Mouse (Mus musculus) adrenal gland (tissue): ENCODE measurements at regions not wholly inside any gene's neighbourhood (a gene's known extent, or its start where the extent isn't known, plus 50 kb on each side); places are given as distances from the start of the nearest gene placed in this dataset.

ENCODE experiments used
- intact Hi-C: fragments of 180-260 bp; cut with DNase I; formaldehyde crosslinking; loops from one replicate; pipeline ENCODE4 v1.15.1; 2025

DNA sequence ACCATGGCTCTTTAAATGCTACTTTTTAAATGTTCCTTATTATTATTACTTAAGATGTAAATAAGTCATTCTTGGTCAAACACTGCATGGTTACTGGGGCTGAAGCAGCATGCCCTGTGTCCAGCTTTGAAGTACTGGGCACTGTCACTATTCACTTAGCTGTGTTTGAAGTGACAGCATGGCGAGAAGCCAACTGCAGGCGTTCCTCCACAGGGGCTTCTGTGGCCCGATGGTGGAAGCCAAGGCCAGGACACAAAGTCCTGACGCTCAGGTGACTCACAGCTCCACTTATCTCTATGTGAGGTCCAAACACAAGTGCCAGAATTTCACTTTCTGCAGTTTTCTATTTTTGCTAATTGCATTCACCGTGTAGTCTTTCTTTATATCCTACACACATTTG, 65.3 kb downstream of the Cdca7 start:
- intact Hi-C loops: no loop called here

DNA sequence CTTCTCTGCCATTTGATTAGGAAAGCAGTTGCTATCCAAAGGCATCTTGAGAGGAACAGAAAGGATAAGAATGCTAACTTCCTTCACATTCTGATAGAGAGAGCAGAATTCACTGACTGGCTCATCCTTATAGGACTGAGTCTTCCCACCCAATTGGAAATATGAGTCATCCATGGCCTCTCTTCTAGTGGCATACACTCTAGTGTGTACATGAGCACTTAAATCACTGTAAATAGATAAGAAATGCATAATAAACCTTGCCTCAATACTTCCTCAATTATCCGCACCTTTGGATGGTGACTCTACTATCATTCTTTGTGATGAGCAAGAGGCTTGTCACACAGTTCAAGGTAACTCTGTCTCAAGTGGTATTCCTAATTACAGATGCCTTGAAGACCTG, 69.5 kb downstream of the Cdca7 start:
- intact Hi-C loops: no loop called here

DNA sequence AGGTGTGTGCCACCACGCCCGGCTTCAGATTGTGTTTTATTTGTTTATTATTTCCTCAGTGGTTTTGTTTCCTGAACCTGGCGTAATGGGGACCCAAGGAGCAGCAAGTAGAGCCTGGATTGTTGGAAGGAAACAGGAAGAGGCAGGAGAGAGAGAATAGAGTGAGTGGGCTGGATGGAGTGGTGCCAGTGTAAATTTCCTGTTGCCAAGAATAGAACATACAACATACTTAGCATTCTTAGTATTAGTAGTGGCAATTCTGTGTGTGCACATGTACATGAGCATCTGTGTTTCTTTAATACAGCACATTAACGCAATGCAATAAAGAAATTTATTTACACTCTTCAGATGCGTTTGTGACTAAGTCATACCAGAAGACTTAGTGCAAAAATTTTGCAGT, 70.5 kb downstream of the Cdca7 start:
- intact Hi-C loops: no loop called here

DNA sequence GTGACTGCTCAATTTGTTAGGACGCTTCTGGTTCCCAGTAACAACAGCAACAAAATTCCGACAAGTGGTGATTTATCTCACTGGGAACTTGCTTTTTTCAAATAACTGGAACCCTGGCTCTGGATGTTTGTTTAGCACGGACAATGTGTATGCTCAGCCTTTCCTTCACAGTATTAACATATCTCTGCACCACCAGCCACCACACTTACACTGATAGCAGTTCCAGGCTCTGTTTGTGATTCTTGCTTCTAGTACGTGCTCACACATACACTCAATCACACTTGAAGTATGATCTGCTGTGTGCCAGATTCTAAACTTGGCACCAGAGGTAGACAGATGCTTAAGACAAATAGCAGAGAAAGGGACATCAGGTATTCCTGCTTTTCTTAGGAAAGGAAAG, 71.0 kb downstream of the Cdca7 start:
- intact Hi-C loops: no loop called here

DNA sequence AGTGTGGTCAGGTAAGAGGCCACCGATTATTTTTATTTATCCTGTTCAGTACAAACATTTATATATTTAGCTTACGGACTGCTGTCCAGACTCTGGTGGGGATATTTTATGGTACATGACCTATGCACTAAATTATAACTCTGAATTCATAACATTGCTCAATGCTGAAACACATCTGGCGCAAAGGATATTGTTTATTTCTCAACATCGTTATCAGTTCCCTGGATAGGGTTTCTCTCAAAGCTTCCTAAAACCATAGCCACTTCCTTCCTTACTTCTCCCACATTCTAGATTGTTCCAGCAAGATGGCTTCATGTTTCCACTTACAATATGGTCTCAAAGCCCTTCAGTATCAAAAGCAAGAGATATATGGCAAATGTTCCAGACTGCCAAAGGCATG, 75.3 kb downstream of the Cdca7 start:
- intact Hi-C loops: no loop called here

DNA sequence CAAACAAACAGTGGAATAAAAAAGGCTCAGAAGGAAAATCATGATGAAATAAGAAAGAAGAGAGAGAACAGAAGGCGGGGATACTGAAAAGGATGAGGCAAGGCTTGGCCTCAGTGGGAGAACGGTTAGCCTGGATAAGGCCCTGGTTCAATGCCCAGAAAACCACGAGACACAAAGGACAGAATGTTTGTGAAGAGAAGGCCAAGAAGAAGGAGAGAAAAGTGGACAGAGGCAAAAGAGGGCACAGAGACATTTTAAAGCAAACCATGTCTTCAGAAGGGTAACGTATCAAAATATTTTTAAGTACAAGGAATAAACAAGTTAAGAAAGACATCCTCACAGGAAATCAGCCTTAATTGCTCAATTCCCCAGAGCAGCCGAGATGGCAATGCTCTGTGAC, 78.6 kb downstream of the Cdca7 start:
- intact Hi-C loops: no loop called here

DNA sequence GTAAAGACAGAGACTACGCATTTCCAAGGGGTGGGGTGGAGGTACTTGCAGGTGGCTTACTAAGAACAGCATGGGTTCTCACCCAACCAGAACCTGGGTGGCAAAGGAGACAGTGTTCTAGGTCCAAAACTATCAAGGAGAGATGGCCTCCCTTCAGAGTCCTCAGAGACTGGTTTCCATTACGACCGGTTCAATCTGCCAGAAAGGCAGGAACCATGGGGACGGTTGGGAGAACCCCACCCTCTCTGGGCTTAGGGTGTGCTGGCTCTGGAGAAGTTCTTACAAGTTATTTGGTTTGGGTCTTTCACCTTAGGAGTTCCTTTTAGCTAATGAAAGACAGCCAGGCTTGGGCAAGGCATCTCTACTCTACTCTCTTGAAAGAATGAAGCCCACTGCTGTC, 79.2 kb downstream of the Cdca7 start:
- intact Hi-C loops: no loop called here

DNA sequence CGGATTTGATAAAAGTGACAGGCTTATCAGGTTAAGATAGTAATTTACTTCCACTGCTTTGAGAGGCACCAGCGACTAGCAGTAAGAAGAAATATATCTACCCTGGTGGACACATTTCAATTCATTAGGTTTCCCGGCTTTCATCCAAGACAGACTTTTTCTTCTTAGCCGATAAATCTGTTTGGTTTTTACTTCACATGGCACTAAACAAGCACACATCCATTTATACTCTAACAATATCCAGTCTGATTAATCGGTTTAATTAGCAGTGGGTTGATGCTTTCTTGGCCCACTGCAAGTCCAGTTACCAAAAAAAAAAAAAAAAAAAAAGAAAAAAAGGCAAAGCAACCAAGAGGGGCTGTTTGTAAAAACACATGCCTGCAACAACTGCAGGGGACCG, 79.6 kb downstream of the Cdca7 start:
- intact Hi-C loops: no loop called here

DNA sequence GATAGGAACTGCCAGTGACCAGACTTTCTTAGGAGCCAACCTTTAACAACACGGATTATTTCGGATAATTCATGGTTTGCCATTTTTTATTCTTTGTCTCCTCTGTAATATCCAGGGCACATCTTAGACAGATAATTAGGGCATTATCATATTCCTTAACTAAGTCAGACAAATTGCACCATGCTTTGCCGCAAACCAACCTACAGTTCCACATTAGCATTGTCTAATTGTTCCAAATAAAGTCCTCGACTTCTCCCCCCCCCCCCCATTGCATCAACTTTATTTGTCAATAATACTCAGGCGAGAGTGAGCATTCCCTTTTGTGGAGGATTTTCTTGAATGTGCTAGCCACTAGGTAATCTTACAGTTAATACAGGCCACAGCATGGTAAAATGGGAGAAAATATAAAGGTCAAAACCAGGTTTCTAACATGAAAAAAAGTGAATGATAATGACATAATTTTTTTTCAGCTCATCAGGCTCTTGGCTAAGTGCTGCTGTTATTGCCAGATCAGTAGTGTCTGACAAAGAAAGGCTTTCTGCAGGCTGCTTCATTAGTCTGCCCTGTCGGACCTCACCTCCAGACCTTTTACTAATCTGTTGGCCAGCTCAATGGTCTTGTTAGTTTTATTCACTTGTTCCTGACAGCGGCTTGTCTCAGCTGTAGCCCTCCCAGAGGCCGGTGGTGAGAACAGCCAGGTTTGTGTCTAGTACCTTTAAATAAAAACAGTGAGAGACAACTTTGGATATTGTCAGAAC, 80.3 kb downstream of the Cdca7 start:
- intact Hi-C loops: no loop called here

DNA sequence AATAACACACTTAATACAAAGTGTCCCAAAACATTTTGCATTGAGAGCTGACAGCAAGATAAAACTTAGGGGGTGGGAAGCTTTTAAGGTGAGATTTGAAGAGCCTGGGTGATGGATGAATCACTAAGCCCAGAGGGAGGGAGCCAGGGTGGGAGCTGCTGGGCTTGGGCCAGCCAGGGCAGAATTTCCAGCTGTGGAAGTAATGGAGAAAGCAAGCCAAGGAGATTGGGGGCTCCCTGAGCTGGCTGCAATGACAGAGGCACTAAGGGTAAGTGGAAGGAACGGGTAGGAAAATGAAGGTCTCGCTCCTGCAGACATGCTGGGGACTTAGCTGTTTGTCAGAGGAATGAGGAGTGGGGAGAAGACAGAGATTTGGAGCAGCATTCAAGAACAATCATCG, 81.2 kb downstream of the Cdca7 start:
- intact Hi-C loops: no loop called here

DNA sequence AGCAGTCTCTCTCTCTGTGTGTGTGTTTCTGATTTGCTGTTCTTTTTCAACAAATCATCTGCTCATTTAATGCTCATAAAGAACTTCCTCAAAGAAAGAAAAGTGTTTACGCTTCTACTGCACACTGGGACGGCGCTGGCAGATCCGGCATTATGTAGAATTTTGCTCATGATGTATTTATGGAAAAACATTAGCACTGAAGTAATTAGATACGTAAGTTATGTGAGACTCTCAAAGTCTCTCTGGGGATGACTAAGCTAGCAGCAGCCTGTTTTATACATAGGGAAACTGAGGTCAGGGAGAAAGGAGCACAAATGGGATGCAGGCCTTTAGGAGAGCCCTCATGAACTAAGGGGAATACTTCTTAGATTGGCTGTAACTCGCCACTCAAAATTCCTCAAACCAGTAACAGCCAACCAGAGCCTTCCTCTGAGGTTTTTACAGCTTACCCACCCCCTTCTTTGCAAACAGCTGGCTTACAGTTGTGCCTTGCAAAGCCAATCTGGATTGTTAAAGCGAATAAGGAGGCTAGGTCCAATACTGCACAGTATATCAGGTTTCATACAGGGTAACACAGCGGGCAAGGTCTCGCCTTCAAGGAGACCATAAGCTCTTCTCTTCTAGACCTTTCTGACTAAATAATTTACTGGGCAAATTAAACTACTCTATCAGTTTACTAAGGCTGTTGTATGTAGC, 81.8 kb downstream of the Cdca7 start:
- intact Hi-C loops: no loop called here

DNA sequence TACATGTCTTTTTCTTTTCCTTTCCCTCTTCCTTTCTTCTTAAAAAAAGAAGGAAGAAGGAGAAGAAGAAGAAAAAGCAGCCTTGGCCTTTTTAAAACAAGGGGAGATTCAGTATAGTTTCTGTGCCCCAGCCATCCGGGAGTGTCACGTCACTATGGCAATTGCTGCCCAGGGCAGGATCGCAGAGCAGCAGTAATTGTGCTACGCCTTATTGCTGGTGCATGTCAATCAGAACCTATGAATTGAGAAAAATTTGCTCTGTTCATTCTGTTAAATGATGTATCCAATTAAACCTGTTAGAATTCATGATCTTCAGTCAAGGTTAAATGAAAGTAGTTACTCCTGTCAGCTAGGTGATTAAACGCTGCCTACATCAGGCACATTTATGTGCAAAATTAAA, 85.4 kb downstream of the Cdca7 start:
- intact Hi-C loops: no loop called here

DNA sequence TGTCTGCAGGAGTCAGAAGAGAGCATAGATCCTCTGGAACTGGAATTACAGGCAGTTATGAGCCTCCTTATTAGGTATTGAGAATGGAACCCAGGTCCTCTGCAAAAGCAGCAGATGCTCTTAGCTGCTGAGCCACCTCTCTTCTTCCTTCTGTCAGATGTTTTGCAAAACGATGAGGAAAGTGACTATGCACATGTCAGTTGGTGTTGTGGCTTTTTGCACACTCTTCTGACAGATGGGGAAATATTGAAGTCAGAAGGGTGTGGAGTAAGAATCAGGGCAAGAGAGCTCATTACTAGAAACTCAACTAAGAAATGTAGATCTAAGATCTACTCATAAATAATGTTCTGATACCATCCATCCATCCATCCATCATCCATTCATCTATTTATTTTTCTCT, 102.4 kb downstream of the Cdca7 start:
- intact Hi-C loops: no loop called here

DNA sequence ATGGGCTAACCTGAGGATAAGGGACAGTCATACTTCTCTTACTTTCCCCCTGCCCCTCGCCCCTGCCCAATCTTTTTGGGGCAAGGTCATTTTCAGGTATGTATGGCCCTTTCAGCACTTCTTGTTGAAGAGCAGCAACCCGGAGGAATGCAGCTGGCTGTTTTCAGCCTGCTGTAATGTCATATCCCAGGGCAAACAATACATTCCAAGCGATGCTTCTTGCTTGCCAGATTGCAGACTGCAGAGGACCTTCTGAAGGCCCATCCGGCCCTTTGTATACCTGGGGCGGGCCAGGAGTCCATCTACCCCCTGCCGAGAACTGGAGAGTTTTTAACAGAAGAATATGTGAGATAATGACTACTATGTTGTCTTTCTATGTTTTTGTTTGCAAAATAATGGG, 105.2 kb downstream of the Cdca7 start:
- intact Hi-C loops: no loop called here

DNA sequence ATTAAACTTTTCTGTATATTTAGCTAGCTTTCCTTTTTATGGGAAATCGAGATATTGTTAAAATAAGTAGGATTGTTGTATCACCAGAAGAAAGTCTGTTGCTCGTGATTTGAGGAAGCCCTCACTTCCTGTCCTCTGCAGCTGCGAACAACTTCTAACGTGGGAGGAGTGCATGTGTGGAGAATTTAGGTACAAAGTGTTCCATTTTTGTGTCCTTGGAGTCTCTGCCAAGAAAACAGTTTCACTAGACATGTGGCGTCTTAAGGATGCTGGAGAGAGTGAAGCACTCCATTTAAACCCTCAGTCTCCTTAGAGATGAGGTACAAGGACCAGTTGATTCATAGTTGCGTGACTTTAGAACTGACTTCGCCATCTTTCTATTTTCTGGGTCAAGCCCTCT, 112.9 kb downstream of the Cdca7 start:
- intact Hi-C loops: no loop called here

DNA sequence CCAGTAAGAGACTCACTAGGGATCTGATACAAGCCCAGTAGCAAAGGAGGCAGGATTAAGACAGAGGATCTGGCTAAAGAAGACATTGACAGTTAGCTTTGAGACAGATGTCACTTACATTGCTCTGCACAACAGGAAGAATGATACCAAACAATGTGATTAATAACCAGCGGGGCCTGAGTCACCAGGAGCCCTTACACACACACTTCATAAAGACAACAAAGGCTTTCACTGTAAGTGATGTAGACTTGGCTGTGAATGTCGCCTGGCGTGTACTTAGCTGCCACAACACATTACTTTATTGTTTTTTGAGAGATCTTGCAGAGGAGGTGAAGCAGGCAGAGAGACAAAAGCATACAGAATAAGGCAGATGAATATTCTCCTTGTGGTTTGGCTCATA, 116.1 kb downstream of the Cdca7 start:
- intact Hi-C loops: no loop called here

DNA sequence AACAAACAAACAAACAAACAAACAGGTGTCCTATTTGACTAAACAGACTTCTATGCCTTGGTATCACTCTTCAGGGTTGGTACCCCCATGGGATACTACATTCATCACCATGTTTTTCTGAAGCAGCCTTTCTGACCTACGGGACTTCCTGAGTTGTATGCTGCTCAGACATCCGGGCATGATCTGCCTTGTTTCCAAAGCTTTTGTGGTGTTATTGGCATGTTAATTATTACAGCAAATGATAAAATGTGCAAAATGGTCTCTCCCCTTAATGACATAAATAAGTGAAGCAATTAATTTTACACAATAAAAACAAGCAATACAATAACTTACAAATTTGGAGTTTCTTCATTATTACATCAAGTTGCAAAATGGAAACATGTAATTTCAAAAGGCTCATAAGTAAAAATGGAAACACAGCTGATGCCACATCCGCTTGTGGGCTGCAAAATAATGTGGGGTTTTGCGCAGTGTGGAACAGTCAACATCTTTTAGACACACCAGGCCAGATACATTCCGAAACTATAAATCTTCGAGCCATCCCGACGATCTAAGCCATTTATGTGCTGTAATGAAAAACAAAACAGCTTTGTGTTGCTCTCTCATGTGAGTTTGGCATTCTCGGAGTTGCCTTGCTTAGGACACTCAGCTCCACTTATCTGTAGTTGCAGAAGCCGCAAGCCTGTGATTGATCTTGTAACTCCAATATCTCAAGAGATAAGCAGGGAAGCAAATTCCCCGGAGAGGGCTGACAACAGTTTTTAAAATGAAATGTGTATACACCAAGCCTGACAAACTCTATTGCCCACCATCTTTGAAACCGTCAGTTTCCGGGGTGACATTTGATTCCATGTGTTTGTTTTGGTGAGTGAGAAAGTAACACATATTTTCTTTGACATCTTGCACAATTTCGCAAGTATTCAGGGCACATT, 121.3 kb downstream of the Cdca7 start:
- intact Hi-C loops: no loop called here

DNA sequence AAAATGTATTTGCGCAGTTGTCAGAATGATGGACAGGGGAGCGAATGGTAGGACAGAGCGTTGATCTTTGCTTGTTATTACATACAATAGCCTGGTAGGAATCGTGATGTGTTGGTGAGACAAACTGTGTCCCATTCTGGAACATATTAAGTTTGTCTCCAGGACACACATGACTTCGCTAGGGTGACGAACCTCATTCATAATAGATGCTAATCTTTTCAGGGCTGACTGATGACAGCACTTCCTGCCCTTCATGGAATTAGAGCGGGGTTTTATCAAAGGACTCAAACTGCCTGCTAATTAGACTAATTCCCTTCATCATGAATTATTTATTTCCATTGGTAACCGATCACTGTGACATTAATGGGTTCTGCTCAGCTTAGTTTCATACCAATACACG, 122.0 kb downstream of the Cdca7 start:
- intact Hi-C loops: no loop called here

DNA sequence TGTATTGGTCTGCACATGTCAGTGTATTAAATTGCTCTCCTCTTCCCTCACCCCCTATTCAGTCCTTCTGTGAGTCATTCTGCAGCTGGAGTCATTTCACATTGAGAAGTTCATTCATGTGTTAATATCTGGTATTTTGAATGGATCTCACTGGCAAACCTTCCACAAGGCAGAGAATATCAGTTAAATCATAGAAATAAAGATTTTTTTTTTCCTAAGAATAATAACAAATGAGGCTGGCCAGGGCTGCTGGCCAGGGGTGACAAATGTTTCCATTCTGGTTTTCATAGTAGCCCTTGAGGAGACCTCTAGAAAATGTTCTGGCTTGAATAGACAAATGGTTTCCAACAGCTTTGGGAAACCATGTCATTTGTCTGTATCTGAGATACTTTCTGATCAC, 124.8 kb downstream of the Cdca7 start:
- intact Hi-C loops: no loop called here

DNA sequence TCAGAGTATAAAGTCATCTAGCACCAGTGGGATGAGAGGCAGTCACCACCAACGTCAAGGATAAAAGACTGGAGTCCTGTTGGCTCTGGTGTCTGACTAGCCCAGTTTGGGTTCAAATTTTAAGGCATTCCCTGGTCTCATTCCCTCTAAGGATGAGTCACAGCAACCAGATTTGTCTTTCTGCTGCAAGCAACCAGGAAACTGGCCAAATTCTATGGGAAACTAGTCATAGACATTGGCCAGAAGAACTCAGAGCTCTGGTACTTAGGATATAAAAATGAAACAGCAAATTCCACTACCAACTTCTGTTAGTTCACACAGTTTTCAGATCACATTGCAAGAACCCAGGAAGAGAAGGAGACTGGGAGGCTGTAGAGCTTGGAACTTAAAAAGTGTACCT, 126.2 kb downstream of the Cdca7 start:
- intact Hi-C loops: no loop called here

DNA sequence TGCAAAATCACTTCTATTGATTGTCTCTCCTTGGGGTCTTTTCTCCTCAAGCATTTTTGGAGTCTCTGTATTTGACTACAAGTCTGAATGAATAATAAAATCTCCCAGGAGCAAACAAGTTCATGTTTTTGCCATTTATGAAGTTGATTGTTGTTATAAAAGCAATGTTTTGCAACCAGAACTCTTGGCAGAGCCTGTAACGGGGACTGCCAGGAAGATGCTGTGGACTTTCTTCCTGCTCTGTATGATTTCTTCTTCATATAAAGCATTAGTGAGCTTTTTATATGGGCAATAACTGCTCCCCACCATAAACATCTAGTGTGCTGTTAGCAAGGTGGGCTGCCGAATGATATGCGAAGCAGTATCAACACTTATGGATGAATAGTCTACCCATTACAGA, 136.3 kb downstream of the Cdca7 start:
- intact Hi-C loops: no loop called here

DNA sequence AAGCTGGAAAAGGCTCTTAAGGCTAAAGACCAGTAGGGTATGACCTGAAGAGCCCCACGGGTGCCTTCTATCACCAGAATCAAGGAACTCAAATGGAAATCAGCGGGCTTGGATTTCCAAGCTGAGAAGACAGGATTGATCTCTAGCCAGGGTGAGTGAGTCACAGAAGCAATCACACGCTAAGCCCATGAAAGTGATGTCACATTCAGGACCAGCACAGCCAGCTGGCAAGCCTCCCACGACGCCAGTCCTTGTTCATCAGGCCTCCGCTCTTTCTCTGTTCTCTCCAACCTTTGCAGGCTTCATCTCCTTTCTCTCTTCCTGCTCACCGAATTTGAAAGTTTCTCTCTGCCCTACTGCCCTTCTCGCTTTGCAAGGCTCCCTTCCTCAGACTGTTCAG, 138.3 kb downstream of the Cdca7 start:
- intact Hi-C loops: no loop called here
